Mouse (Mus musculus): ENCODE data around the gene AC109138.7.
A peak's percentile ranks its signal among the peaks of the same experiment; 100 is the strongest.

- TF ChIP-seq ZNF384 (IDR thresholded peaks at IDR 0.05; ENCODE audit: low read depth, low read length) (no peak), HCFC1 (IDR thresholded peaks at IDR 0.05; ENCODE audit: borderline replicate concordance, insufficient read depth, low read length) (no peak), CHD2 (IDR thresholded peaks at IDR 0.05; ENCODE audit: low read depth, low read length) (peak; percentile 51; the same call in 1 of the 2 replicates)
Measured at GRCm38 (mm10) chr19:4192251-4192985, 21.7 kb upstream of the AC109138.7 start.
